ENCODE assay signal across 13 mouse cellular contexts in the genomic region with DNA sequence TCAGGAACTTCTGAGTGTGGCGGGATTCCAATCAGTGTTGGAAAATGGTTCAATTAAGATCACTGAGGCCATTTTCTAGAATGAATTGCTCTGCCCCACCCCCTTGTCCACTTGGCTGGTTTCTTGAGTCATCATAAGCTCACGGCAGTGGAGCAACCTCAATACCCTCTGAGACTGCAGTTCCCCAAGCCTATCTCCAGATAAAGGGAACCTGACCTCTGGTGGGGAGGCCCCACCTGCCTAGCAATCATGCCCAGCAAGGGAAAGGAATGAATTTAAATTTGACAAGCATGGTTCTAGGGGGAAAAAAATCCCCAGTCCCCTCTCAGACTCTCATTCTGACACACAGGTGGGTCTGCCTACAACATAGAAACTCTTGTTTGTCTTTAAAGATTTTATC.
"Had no signal": no experiment of that assay in that cellular context is flagged by ENCODE, and none has a peak within 500 bp of the region (broad histone marks: within the 10 kb centered on the region; RNA-seq: fewer than 3 reads in every experiment).

No protein-coding gene starts in this region.

- H3K27ac ChIP-seq: limb, embryonic 12.5 days; liver, embryonic 15.5 days; midbrain, embryonic 12.5 days had no signal

- ATAC-seq: lung, postnatal 0 days had no signal

- H3K4me2 ChIP-seq: limb, embryonic 12.5 days; liver, embryonic 15.5 days; midbrain, embryonic 12.5 days had no signal

- H3K9me3 ChIP-seq: limb, embryonic 12.5 days; liver, embryonic 15.5 days; midbrain, embryonic 12.5 days had no signal

- H3K4me1 ChIP-seq: liver, embryonic 15.5 days; midbrain, embryonic 12.5 days had no signal

- H3K36me3 ChIP-seq: liver, embryonic 15.5 days had no signal

- H3K27me3 ChIP-seq: limb, embryonic 12.5 days; liver, embryonic 15.5 days; midbrain, embryonic 12.5 days had no signal

- DNase-seq: kidney, adult 18-20 months; kidney, postnatal 14 days; layer of hippocampus, adult 9-11 months; layer of hippocampus, postnatal 36 days; liver; lung, adult 2 months; lung, postnatal 36 days; right cerebral cortex, postnatal 25 days; thymus, postnatal 36 days had no signal

- H3K9ac ChIP-seq: limb, embryonic 12.5 days; liver, embryonic 15.5 days; midbrain, embryonic 12.5 days had no signal

- H3K4me3 ChIP-seq: limb, embryonic 12.5 days; liver, embryonic 15.5 days; midbrain, embryonic 12.5 days had no signal
